Comparison of ENCODE assay signal across 24 mouse cellular contexts in genomic region chr2:128132635-128133034, GRCm38 (mm10).
"Had no signal": no experiment of that assay in that cellular context is flagged by ENCODE, and none has a peak within 500 bp of the region (broad histone marks: within the 10 kb centered on the region; RNA-seq: fewer than 3 reads in every experiment).

No protein-coding gene starts in this region.

- ATAC-seq: intestine, embryonic 16.5 days; liver, embryonic 12.5 days had no signal

- H3K27me3 ChIP-seq: kidney, embryonic 15.5 days; limb, embryonic 13.5 days; lung, embryonic 15.5 days; neural tube, embryonic 12.5 days; neural tube, embryonic 15.5 days had no signal

- H3K9me3 ChIP-seq: kidney, embryonic 15.5 days; limb, embryonic 10.5 days; limb, embryonic 13.5 days; liver, embryonic 12.5 days; liver, embryonic 15.5 days; lung, embryonic 15.5 days; midbrain, embryonic 10.5 days; neural tube, embryonic 12.5 days; neural tube, embryonic 15.5 days had no signal

- H3K4me3 ChIP-seq: kidney, embryonic 15.5 days; limb, embryonic 10.5 days; limb, embryonic 13.5 days; liver, embryonic 12.5 days; liver, embryonic 15.5 days; lung, embryonic 15.5 days; midbrain, embryonic 10.5 days; neural tube, embryonic 12.5 days; neural tube, embryonic 15.5 days had no signal

- H3K9ac ChIP-seq: kidney, embryonic 15.5 days; limb, embryonic 13.5 days; liver, embryonic 12.5 days; liver, embryonic 15.5 days; lung, embryonic 15.5 days; neural tube, embryonic 12.5 days; neural tube, embryonic 15.5 days had no signal

- H3K27ac ChIP-seq: kidney, embryonic 15.5 days; limb, embryonic 10.5 days; limb, embryonic 13.5 days; liver, embryonic 12.5 days; liver, embryonic 15.5 days; lung, embryonic 15.5 days; midbrain, embryonic 10.5 days; neural tube, embryonic 12.5 days; neural tube, embryonic 15.5 days; stomach, postnatal 0 days had no signal

- DNase-seq: kidney, adult 2 months; kidney, postnatal 10 days; kidney, postnatal 4 days; liver; lung, adult 18-20 months; lung, postnatal 10 days; lung, postnatal 36 days; midbrain, embryonic 14.5 days; right cerebral cortex, adult 18-20 months; right cerebral cortex, postnatal 14 days; right cerebral cortex, postnatal 4 days; thymus, adult 2 months; thymus, postnatal 25 days had no signal

- H3K4me2 ChIP-seq: kidney, embryonic 15.5 days; limb, embryonic 13.5 days; liver, embryonic 12.5 days; liver, embryonic 15.5 days; lung, embryonic 15.5 days; neural tube, embryonic 12.5 days; neural tube, embryonic 15.5 days had no signal
